Mouse (Mus musculus) granulocyte monocyte progenitor cell, adult 5-6 weeks (primary cell): ENCODE results near the gene E030030I06Rik. TPM values are rescaled to one million over a fixed set of nuclear protein-coding genes. Genes with fewer than 3 reads are reported as not detected.
"Not testable (repeated sequence)": the region's sequence is repeated elsewhere in the genome, so short reads cannot be mapped to it uniquely, and the experiment has no call there.

Experiments
- ATAC-seq: replicated peaks from 2 replicates; pipeline ENCODE4 v1.8.0; 2016; ENCODE audit warnings: mild to moderate bottlenecking, moderate TSS enrichment, inconsistent platforms; ENCODE audit not compliant: poor library complexity, severe bottlenecking
- total RNA-seq, 2 experiments: library from RNA; stranded (forward) in 1 of 2; stranded (reverse) in 1 of 2; fragments of 200-712, 200-1000 nt in 1 of 2; fragments of >200 nt in 1 of 2; fragmentation: Nextera tagmentation in 1 of 2; gene quantifications; 2 replicates each; pipeline ENCODE4 v1.2.3; 2014 to 2017

The E030030I06Rik gene
- total RNA-seq (2014; fragmentation: Nextera tagmentation) (3.1 and 16.4 TPM in 2 replicates), total RNA-seq (2017) (2.9 and 3.1 TPM in 2 replicates)

- 0 out of 2 replicates have a peak, but pooled peaks have one; percentile 10 for ATAC-seq
These were observed at the start of gene E030030I06Rik for GRCm38 (mm10) chr10:22149073-22149690. TSS of gene E030030I06Rik (minus strand) at chr10:22149270.

- ATAC-seq: 0 out of 2 replicates have a peak, but pooled peaks have one; percentile 24
These were observed 42.0 kb upstream of the E030030I06Rik start for GRCm38 (mm10) chr10:22191035-22191434.

GRCm38 (mm10) chr10:22176515-22176914 is 27.4 kb upstream of the E030030I06Rik start:
- ATAC-seq: not testable (repeated sequence)

GRCm38 (mm10) chr10:22174190-22174487 is 25.1 kb upstream of the E030030I06Rik start:
- peak; percentile 59; the same call in 1 of the 2 replicates for ATAC-seq

- ATAC-seq: peak; percentile 61
These were observed 24.5 kb upstream of the E030030I06Rik start for GRCm38 (mm10) chr10:22173335-22174189.

GRCm38 (mm10) chr10:22172431-22173334 is 23.6 kb upstream of the E030030I06Rik start:
- ATAC-seq: peak; percentile 56

- ATAC-seq: not testable (repeated sequence)
These were observed 20.0 kb upstream of the E030030I06Rik start for GRCm38 (mm10) chr10:22169116-22169515.

GRCm38 (mm10) chr10:22167061-22167460 is 18.0 kb upstream of the E030030I06Rik start:
- not testable (repeated sequence) for ATAC-seq

- ATAC-seq: peak; percentile 75
These were observed 17.0 kb upstream of the E030030I06Rik start for GRCm38 (mm10) chr10:22166025-22166424.

- ATAC-seq: peak; percentile 89
These were observed 16.4 kb upstream of the E030030I06Rik start for GRCm38 (mm10) chr10:22165328-22166003.

- not testable (repeated sequence) for ATAC-seq
These were observed 14.9 kb upstream of the E030030I06Rik start for GRCm38 (mm10) chr10:22163705-22164583.

GRCm38 (mm10) chr10:22163279-22163678 is 14.2 kb upstream of the E030030I06Rik start:
- not testable (repeated sequence) for ATAC-seq

- no peak for ATAC-seq
These were observed 10.6 kb upstream of the E030030I06Rik start for GRCm38 (mm10) chr10:22159581-22160140.

- ATAC-seq: peak; percentile 32; the same call in 1 of the 2 replicates
These were observed 10.1 kb upstream of the E030030I06Rik start for GRCm38 (mm10) chr10:22159131-22159561.

GRCm38 (mm10) chr10:22158310-22158999 is 9.4 kb upstream of the E030030I06Rik start, which contains the start of the genes Raet1e and H60b:
TSS of gene Raet1e (plus strand) at chr10:22158569.
TSS of gene H60b (plus strand) at chr10:22158586.
- peak; percentile 93 for ATAC-seq

GRCm38 (mm10) chr10:22154871-22155799 is 6.1 kb upstream of the E030030I06Rik start:
- no peak for ATAC-seq
